23 mouse cellular contexts compared by ENCODE assay signal in genomic region chr7:125948973-125949372, GRCm38 (mm10).
"Had no signal": no experiment of that assay in that cellular context is flagged by ENCODE, and none has a peak within 500 bp of the region (broad histone marks: within the 10 kb centered on the region; RNA-seq: fewer than 3 reads in every experiment).

No protein-coding gene starts in this region.

- ATAC-seq: hindbrain, embryonic 16.5 days; intestine, embryonic 16.5 days; liver, embryonic 12.5 days had no signal

- H3K4me3 ChIP-seq: heart, embryonic 10.5 days; heart, embryonic 12.5 days; hindbrain, embryonic 12.5 days; kidney, embryonic 15.5 days; limb, embryonic 13.5 days; limb, embryonic 15.5 days; liver, embryonic 12.5 days had no signal

- DNase-seq: gastrocnemius, postnatal 14 days; gastrocnemius, postnatal 36 days; heart, adult 11 months; heart, postnatal 14 days; heart, postnatal 36 days; kidney, adult 11 months; kidney, adult 9 months; kidney, postnatal 14 days; kidney, postnatal 36 days; layer of hippocampus, adult 9-11 months; layer of hippocampus, postnatal 36 days had no signal

- H3K4me2 ChIP-seq: heart, embryonic 12.5 days; hindbrain, embryonic 12.5 days; hindbrain, embryonic 14.5 days; kidney, embryonic 15.5 days; limb, embryonic 13.5 days; limb, embryonic 15.5 days; liver, embryonic 12.5 days had no signal

- H3K27ac ChIP-seq: hindbrain, embryonic 12.5 days; hindbrain, embryonic 14.5 days; kidney, embryonic 15.5 days; kidney, postnatal 0 days; limb, embryonic 13.5 days; limb, embryonic 15.5 days; liver, embryonic 12.5 days; liver, embryonic 14.5 days had no signal

- H3K27me3 ChIP-seq: heart, embryonic 12.5 days; hindbrain, embryonic 12.5 days; kidney, embryonic 15.5 days; limb, embryonic 13.5 days; limb, embryonic 15.5 days had no signal

- H3K36me3 ChIP-seq: heart, embryonic 10.5 days; hindbrain, embryonic 12.5 days; kidney, embryonic 15.5 days; limb, embryonic 13.5 days; limb, embryonic 15.5 days; liver, embryonic 12.5 days had no signal

- H3K9ac ChIP-seq: heart, embryonic 12.5 days; hindbrain, embryonic 12.5 days; hindbrain, embryonic 14.5 days; kidney, embryonic 15.5 days; limb, embryonic 13.5 days; limb, embryonic 15.5 days; liver, embryonic 12.5 days; liver, embryonic 14.5 days had no signal

- H3K4me1 ChIP-seq: kidney, embryonic 15.5 days; limb, embryonic 15.5 days had no signal

- H3K9me3 ChIP-seq: heart, embryonic 10.5 days; heart, embryonic 12.5 days; hindbrain, embryonic 12.5 days; kidney, embryonic 15.5 days; limb, embryonic 13.5 days; limb, embryonic 15.5 days; liver, embryonic 12.5 days had no signal
